Mouse (Mus musculus) gastrocnemius, postnatal 4 days (tissue): Measurements from ENCODE around the gene Spcs2. TPM values are rescaled to one million over a fixed set of nuclear protein-coding genes. Genes with fewer than 3 reads are reported as not detected.

ENCODE experiments used
- DNase-seq, 2 experiments: peaks; one replicate each; pipeline ENCODE4 v3.0.0; 2021 to 2022; ENCODE audit warnings: low spot score in 2 of 2, mixed read lengths in 2 of 2
- total RNA-seq, 2 experiments: library from RNA; stranded (reverse); gene quantifications; 2 replicates each; pipeline ENCODE4 v1.2.3; 2021

Spcs2 gene
- total RNA-seq, 2 experiments from 2014 or later, result 80.1 to 80.8 TPM

- DNase-seq, result no peak
Observed at GRCm38 (mm10) chr7:99865219-99865618, 2.0 kb upstream of the Spcs2 start.

GRCm38 (mm10) chr7:99864241-99865028, 1.2 kb upstream of the Spcs2 start:
- DNase-seq, result no peak

DNA sequence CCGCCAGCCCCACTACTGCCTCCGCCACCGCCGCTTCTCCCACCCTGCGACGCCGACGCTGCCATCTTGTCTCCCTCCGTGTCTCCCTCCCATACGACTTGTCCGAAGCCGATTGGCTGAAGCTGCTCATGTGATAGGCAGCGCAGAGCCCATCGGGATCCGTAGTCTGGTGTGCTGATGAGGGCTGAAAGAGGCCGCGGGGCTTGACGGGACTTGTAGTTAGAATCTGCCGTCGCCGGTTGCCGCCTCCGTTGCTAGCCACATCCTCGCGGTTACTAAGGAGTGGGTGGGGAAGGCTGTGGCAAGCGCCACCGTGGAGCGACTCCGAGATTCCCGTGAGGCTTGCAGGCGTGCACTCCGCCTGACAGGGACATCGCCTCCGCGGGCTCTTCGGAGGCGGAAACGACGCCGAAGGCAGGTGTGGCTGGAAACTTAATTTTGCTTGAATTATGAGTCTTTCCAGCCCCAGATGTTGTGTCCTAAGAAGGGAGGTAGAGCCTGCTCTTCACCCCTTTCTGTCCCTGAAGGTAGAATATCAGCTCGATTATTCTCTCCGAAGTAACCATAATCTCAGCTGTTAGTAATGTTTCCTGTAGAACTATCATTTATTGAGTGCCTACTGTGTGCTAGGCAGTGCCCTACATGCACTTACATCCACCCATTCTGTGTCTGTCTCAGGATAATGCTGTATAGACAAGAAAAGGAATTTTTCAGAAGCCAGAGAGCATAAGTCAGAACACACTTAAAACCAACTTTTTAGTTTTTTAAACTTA, 4.3 kb downstream of the Spcs2 start, which contains the start of gene Xrra1:
TSS of gene Xrra1 (plus strand) at position 304 of the 773 bp plus-strand sequence.
- DNase-seq, result peak; percentile 79 to 95

- no peak for DNase-seq
Observed at GRCm38 (mm10) chr7:99858175-99858812, 5.0 kb downstream of the Spcs2 start.

- no peak for DNase-seq
Observed at GRCm38 (mm10) chr7:99856266-99856861, 6.9 kb downstream of the Spcs2 start.

GRCm38 (mm10) chr7:99854311-99854710, 9.0 kb downstream of the Spcs2 start:
- DNase-seq, result no peak

GRCm38 (mm10) chr7:99853350-99853749, 9.9 kb downstream of the Spcs2 start:
- DNase-seq, result no peak

DNA sequence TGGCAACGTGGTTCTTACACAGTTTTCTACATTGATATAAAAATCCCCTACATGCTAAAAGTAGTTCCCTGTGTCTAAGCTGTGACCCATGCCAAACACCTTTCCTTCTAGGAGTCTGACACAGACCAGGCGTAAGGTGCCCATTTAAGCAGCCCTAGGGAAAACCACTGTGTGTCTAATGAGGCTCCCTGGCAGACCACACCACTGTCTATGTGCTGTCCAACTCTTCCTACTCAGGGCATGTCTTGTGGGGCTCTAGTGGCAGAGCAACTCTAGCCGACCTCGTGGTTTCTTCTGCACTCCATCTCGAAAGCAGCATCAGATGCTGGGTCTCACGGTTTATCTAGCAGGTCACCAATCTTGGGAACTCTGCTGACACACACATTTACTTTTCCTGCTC, 11.6 kb downstream of the Spcs2 start:
- DNase-seq, result no peak

DNA sequence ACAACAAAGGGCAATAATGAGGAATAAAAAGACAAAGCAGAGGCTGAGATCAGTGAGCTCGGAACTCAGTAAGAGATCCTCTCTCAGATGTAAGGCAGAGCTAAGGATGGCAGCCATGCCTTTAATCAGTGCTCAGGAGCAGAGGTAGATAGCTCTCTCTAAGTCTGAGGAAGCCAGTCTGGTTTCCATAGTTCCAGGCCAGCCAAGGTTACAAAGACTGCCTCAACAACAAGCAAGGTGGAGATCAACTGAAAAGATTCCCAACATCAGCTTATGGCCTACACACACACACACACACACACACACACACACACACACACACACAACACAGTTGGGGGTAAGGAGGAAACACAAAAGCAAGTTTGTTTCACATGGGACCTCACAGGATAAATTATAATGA, 12.1 kb downstream of the Spcs2 start:
- DNase-seq, result no peak

- no peak for DNase-seq
Observed at GRCm38 (mm10) chr7:99850534-99850933, 12.7 kb downstream of the Spcs2 start.

GRCm38 (mm10) chr7:99845533-99846236, 17.6 kb downstream of the Spcs2 start:
- DNase-seq, result no peak

GRCm38 (mm10) chr7:99838241-99838640, 25.0 kb downstream of the Spcs2 start:
- no peak for DNase-seq

DNA sequence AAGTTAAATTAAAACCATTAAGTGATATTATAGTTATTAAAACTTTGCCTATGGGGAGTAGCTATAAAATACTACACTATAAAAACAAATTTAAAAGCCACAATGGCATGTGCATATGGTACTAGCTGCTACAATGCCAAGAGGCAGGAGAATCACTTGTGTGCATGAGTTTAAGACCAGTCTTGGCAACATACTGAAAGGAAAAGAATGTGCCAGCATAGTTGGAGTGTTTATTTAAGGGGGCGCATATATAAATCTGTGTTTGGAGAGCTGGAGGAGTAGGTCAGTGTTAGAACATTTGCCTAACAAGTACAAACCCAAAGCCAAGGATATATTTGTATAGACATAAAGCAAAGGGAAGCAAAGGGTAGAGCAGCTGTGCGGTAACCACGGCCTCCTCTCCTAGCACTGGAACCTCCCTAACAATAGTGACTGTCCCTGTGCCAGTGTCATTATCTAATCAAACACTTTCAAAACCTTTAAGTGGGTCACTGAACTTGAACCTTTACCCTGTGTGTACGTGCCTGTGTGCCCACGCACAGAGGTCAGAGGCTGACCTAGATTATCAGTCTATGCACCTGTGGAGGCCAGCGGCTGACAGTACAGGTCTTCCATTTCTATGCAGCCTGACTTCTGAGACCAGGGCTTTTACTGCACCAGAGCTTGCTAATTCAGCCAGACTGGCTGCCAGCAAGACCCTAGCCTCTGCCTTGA, 25.7 kb downstream of the Spcs2 start:
- DNase-seq, result no peak

DNA sequence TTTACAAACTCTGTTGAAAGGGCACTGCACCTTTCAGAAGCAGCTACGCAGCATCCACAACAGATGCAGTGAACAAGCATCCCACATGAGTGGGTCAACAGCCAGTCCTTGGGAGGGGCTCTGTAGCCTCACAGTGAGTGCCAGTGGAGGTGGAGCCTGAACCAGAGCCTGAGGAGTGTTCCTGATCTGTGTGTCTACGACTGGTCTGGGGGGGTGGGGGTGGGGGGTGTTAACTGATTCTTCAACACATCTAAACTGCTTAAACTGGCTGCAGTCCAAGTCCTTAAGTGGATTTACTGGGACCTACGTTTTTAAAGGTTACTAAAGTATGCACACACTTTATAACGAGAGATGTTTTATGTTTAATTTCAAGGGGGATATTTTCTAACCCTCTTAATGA, 26.5 kb downstream of the Spcs2 start:
- DNase-seq, result no peak

DNA sequence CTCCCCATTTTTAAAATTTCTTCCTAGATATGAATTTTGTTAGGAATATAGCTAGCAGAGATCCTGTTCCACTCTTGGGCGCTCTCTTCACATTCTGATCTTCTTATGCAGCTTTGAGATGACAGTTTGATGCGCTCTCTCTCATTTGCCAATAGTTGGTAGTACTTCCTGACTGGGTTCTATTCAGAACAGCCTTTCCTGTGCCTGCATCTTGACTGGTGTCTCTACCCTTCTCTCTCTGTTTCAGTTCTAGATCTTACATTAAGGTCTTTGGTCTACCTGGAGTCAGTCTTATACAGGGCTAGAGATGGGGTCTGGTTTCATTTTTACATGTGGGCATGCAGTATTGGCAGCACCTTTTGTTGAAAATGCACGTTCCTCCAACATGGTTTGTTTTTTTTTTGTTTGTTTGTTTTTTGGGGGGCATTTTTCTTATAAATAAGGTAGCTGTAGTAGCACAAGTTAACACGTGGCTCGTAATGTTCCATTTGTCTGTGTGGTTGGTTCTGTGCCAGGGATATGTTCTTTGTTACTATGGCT, 28.9 kb downstream of the Spcs2 start:
- DNase-seq, result no peak

DNA sequence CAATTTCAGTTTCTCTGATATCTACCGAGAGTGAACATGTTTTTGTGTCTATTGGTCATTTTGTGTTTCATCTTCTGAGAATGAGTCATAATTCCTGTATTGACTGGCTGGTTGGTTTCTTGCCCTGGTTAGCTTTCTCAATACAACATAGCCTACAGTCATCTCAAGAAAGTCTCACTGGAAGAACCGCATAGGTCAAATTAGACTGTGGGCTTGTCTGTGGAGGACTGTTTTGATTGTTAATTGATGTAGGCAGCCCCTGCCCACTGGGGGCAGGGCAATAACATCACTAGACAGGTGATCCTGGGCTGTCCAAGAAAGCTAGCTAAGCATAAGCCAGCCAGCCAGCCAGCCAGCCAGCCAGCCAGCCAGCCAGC, 29.4 kb downstream of the Spcs2 start:
- DNase-seq, result no peak

- no peak for DNase-seq
Observed at GRCm38 (mm10) chr7:99833115-99833845, 30.0 kb downstream of the Spcs2 start.

GRCm38 (mm10) chr7:99828083-99828570, 35.1 kb downstream of the Spcs2 start, which contains the start of gene Neu3:
Gene Neu3, minus strand, starts transcription at chr7:99828417.
- peak; percentile 87 to 93 for DNase-seq

DNA sequence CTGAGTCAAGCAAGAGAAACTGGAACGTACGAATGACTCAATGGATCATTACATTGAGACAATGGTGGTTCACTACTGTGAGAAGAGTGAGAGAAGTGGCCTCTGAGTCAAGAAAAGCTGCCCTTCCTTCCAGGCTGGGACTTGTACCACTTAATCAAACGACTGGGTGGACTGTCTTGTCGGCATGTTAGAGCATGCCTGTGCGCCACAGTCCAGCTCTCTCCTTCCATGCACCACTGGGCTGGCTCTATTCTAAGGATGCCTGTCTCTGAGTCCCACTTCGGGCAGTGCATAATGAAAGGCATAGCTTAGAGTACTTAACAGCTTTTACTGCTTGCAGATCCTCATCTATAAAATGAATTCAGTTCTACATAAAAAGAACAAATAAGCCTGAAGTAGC, 37.2 kb downstream of the Spcs2 start:
- no peak for DNase-seq
